In the genomic region with DNA sequence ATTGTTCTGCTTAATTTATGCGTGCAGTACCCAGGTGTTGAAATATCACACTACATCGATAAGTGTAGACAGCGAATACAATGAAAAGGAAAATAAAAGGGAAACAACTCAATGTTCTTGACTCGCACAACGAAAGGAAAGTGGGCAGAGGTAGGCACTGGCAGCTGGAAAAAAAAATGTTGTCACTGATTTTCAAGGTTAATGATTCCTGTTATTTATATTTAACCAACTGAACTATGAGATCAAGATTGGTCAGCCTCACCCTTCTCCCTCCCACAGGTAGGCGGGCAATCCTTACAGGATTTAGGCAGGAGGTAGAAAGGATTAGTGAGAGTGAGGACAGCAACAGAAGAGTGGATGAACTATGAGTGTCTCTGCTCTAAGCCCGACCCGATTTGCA, we compare ENCODE assay signal across 40 mouse cellular contexts. TPM values are rescaled to one million over a fixed set of nuclear protein-coding genes. Genes with fewer than 3 reads are reported as not detected.
"Had no signal": no experiment of that assay in that cellular context is flagged by ENCODE, and none has a peak within 500 bp of the region (broad histone marks: within the 10 kb centered on the region; RNA-seq: fewer than 3 reads in every experiment).

A gene (plus strand): TSS at position 359 of the 400 bp plus-strand sequence.

RNA-seq across cellular contexts. Expression of the gene that starts here (rescaled TPM):
- total RNA-seq: heart, adult 8-10 months; heart, postnatal 10 days; heart, postnatal 14 days; heart, postnatal 25 days; heart, postnatal 36 days; heart, postnatal 4 days; hematopoietic stem cell, adult 5-6 weeks; hindbrain, postnatal 0 days; layer of hippocampus, adult 18-20 months; layer of hippocampus, adult 2 months; layer of hippocampus, adult 8-10 months; layer of hippocampus, postnatal 10 days; layer of hippocampus, postnatal 14 days; layer of hippocampus, postnatal 25 days; layer of hippocampus, postnatal 36 days; left cerebral cortex, adult 18-20 months had no signal
- polyA plus RNA-seq: heart, embryonic 10.5 days; heart, embryonic 11.5 days; heart, embryonic 12.5 days; heart, embryonic 13.5 days; heart, embryonic 14.5 days; heart, embryonic 15.5 days; heart, embryonic 16.5 days; heart, postnatal 0 days; hindbrain, embryonic 10.5 days; hindbrain, embryonic 11.5 days; hindbrain, embryonic 12.5 days; hindbrain, embryonic 13.5 days; hindbrain, embryonic 14.5 days; hindbrain, embryonic 15.5 days; hindbrain, embryonic 16.5 days; hindbrain, postnatal 0 days; inflammation-experienced regulatory T-cells, adult 6 months; intestine, embryonic 14.5 days; intestine, embryonic 15.5 days; intestine, embryonic 16.5 days; intestine, postnatal 0 days; kidney, embryonic 14.5 days; kidney, embryonic 15.5 days; kidney, embryonic 16.5 days; large intestine, adult 2 months had no signal
